Comparison of ENCODE assay signal across 8 mouse cellular contexts in the genomic region with DNA sequence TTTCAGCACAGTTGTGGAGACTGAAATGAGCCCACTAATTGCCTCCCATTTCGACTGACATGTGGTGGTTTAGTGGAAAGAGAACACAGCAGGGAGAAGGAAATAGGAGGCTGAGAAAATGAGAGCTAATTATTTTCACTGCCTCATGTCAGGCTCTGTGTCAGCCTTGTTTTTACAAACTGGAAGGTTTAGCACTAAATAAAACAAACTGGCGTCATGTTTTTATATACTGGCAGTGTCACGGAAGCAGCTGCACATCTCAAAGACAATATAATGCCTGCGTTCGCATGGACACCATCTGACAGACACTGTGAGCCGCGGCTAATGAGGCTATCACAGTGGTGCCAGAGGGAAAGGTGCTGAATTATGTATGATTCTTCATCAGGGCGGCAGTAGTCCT. TPM values are rescaled to one million over a fixed set of nuclear protein-coding genes. Genes with fewer than 3 reads are reported as not detected.
DNase-seq lines count a peak whose midpoint lies in the region; ATAC-seq and TF ChIP-seq lines count a peak whose summit lies in the region.
"Had no signal": no experiment of that assay in that cellular context is flagged by ENCODE, and none has a peak within 500 bp of the region (broad histone marks: within the 10 kb centered on the region; RNA-seq: fewer than 3 reads in every experiment).

No protein-coding gene starts in this region.

- no peaks in the 10 kb centered on the region for H3K36me3 ChIP-seq in embryonic facial prominence, embryonic 11.5 days (replicated peaks; ENCODE audit: control insufficient read depth, insufficient read depth, low read depth, low read length)
- H3K36me3 ChIP-seq in hindbrain, postnatal 0 days (ENCODE audit: insufficient read depth, low read length): no peaks in the 10 kb centered on the region
- no peaks in the 10 kb centered on the region for H3K36me3 ChIP-seq in midbrain, postnatal 0 days (ENCODE audit: insufficient read depth, low read length)
- no peaks in the 10 kb centered on the region for H3K36me3 ChIP-seq in liver, embryonic 12.5 days
- H3K36me3 ChIP-seq: liver, embryonic 13.5 days had no signal

- no peak for TF ChIP-seq CTCF in hindbrain, postnatal 0 days (IDR thresholded peaks at IDR 0.05; ENCODE audit: low read depth)
- TF ChIP-seq CTCF in midbrain, postnatal 0 days (IDR thresholded peaks at IDR 0.05): no peak

- H3K27ac ChIP-seq in embryonic facial prominence, embryonic 11.5 days (replicated peaks; ENCODE audit: low read depth, low read length): no peak overlapping the region; the same call in 1 of the 2 replicates
- H3K27ac ChIP-seq in hindbrain, postnatal 0 days: no peak overlapping the region; the same call in 1 of the 2 replicates
- no peak overlapping the region for H3K27ac ChIP-seq in midbrain, postnatal 0 days (ENCODE audit: low read depth, low read length)
- no peak overlapping the region for H3K27ac ChIP-seq in liver, embryonic 12.5 days
- H3K27ac ChIP-seq: liver, embryonic 13.5 days had no signal

- no peak overlapping the region for H3K4me2 ChIP-seq in embryonic facial prominence, embryonic 11.5 days (ENCODE audit: low read depth, low read length)
- H3K4me2 ChIP-seq in hindbrain, postnatal 0 days (ENCODE audit: low read depth, low read length): peak overlapping the region; percentile 52
- H3K4me2 ChIP-seq in midbrain, postnatal 0 days (ENCODE audit: low read depth, low read length, poor library complexity, severe bottlenecking): peak overlapping the region; percentile 42
- no peak overlapping the region for H3K4me2 ChIP-seq in liver, embryonic 12.5 days
- H3K4me2 ChIP-seq: liver, embryonic 13.5 days had no signal

- no peak overlapping the region for H3K4me3 ChIP-seq in embryonic facial prominence, embryonic 11.5 days (ENCODE audit: low read depth, low read length)
- peak overlapping the region; percentile 10 for H3K4me3 ChIP-seq in hindbrain, postnatal 0 days (ENCODE audit: low read length)
- 0 out of 2 replicates have a peak overlapping the region, but pooled peaks have one; percentile 15 for H3K4me3 ChIP-seq in midbrain, postnatal 0 days (ENCODE audit: low read depth, low read length)
- H3K4me3 ChIP-seq in liver, embryonic 12.5 days: no peak overlapping the region
- H3K4me3 ChIP-seq: liver, embryonic 13.5 days had no signal

- H3K4me1 ChIP-seq in embryonic facial prominence, embryonic 11.5 days (ENCODE audit: control insufficient read depth, insufficient read depth, low read length): no peaks in the 10 kb centered on the region
- no peaks in the 10 kb centered on the region for H3K4me1 ChIP-seq in hindbrain, postnatal 0 days (ENCODE audit: insufficient read depth, low read length)
- no peaks in the 10 kb centered on the region; the same call in 1 of the 2 replicates for H3K4me1 ChIP-seq in midbrain, postnatal 0 days (ENCODE audit: insufficient read depth, low read length)
- no peaks in the 10 kb centered on the region for H3K4me1 ChIP-seq in liver, embryonic 12.5 days
- H3K4me1 ChIP-seq: liver, embryonic 13.5 days had no signal

- DNase-seq in brain, embryonic 18.5 days (ENCODE audit: low read depth, low spot score): peak; percentile 71
- DNase-seq in embryonic facial prominence, embryonic 11.5 days (ENCODE audit: low spot score): peak; percentile 42
- DNase-seq in hindbrain, postnatal 0 days (ENCODE audit: low spot score): peak; percentile 64
- peak; percentile 74 for DNase-seq in midbrain, postnatal 0 days (ENCODE audit: low spot score)
- no peak for DNase-seq in heart, postnatal 4 days
- DNase-seq in heart, postnatal 10 days: no peak
- DNase-seq: liver, embryonic 13.5 days had no signal

- H3K27me3 ChIP-seq in embryonic facial prominence, embryonic 11.5 days (ENCODE audit: control insufficient read depth, insufficient read depth, low read length): no peaks in the 10 kb centered on the region
- no peaks in the 10 kb centered on the region for H3K27me3 ChIP-seq in hindbrain, postnatal 0 days (ENCODE audit: insufficient read depth, low read length)
- H3K27me3 ChIP-seq in midbrain, postnatal 0 days (ENCODE audit: insufficient read depth, low read length): no peaks in the 10 kb centered on the region
- H3K27me3 ChIP-seq in liver, embryonic 12.5 days (replicated peaks): no peaks in the 10 kb centered on the region
- H3K27me3 ChIP-seq: liver, embryonic 13.5 days had no signal

- intact Hi-C loops in heart, postnatal 10 days (cut with DNase I): no loop called here

- no peak overlapping the region for H3K9ac ChIP-seq in embryonic facial prominence, embryonic 11.5 days (replicated peaks; ENCODE audit: low read length)
- H3K9ac ChIP-seq in hindbrain, postnatal 0 days (replicated peaks; ENCODE audit: low read length): no peak overlapping the region; the same call in 1 of the 2 replicates
- H3K9ac ChIP-seq in midbrain, postnatal 0 days (replicated peaks; ENCODE audit: low read length, poor library complexity, severe bottlenecking): no peak overlapping the region
- no peak overlapping the region for H3K9ac ChIP-seq in liver, embryonic 12.5 days
- H3K9ac ChIP-seq: liver, embryonic 13.5 days had no signal

- H3K9me3 ChIP-seq in embryonic facial prominence, embryonic 11.5 days (replicated peaks; ENCODE audit: control insufficient read depth, low read length): no peaks in the 10 kb centered on the region
- H3K9me3 ChIP-seq in hindbrain, postnatal 0 days (ENCODE audit: low read length): no peaks in the 10 kb centered on the region
- H3K9me3 ChIP-seq in midbrain, postnatal 0 days (ENCODE audit: low read length): no peaks in the 10 kb centered on the region
- no peaks in the 10 kb centered on the region for H3K9me3 ChIP-seq in liver, embryonic 12.5 days (replicated peaks)
- H3K9me3 ChIP-seq: liver, embryonic 13.5 days had no signal

- peak; percentile 86 for ATAC-seq in embryonic facial prominence, embryonic 11.5 days (replicated peaks; ENCODE audit: insufficient number of reproducible peaks, low FRiP score, low TSS enrichment, low read depth)
- peak; percentile 72 for ATAC-seq in hindbrain, postnatal 0 days
- ATAC-seq in midbrain, postnatal 0 days (ENCODE audit: low FRiP score): peak; percentile 71; the same call in 1 of the 2 replicates
- ATAC-seq in liver, embryonic 12.5 days: no peak

- 22% methylated on average over 8 of the region's 8 CpGs for WGBS in embryonic facial prominence, embryonic 11.5 days
- WGBS in hindbrain, postnatal 0 days: 11% methylated on average over 8 of the region's 8 CpGs
- 5% methylated on average over 8 of the region's 8 CpGs for WGBS in midbrain, postnatal 0 days
- WGBS in liver, embryonic 12.5 days (ENCODE audit: insufficient replicate concordance): 75% methylated on average over 8 of the region's 8 CpGs

RNA-seq across cellular contexts. Expression of a gene that starts 49.2 kb away (rescaled TPM):
- 220 and 233 TPM in 2 replicates for polyA plus RNA-seq in embryonic facial prominence, embryonic 11.5 days (2014; fragmentation: Nextera tagmentation; extraction: Ambion mirVana)
- total RNA-seq in hindbrain, postnatal 0 days (2014; rRNA removed): 17.5 and 21.3 TPM in 2 replicates
- 12.8 and 14.4 TPM in 2 replicates for polyA plus RNA-seq in hindbrain, postnatal 0 days (2015; fragmentation: Nextera tagmentation; extraction: Ambion mirVana)
- 4.5 and 14.5 TPM in 2 replicates for total RNA-seq in midbrain, postnatal 0 days (2014; rRNA removed)
- 2.5 and 3.2 TPM in 2 replicates for polyA plus RNA-seq in midbrain, postnatal 0 days (2015; fragmentation: Nextera tagmentation; extraction: Ambion mirVana)
- total RNA-seq in heart, postnatal 4 days (2021): 10 to 100 TPM; 17.1 to 19.3 TPM
- polyA plus RNA-seq in liver, embryonic 12.5 days (2016; fragmentation: Nextera tagmentation; extraction: Ambion mirVana): 96.3 and 100 TPM in 2 replicates
- total RNA-seq in heart, postnatal 10 days (2021): 10 to 100 TPM in 1 of 2 experiments, 1 to 10 TPM in 1; 6.7 to 10.6 TPM

Comparison
In these comparisons a context has a peak if more than half of its experiments do, and no peak if none do; other contexts are left out.
1. DNase-seq: peak in brain, embryonic 18.5 days (single experiment), embryonic facial prominence, embryonic 11.5 days (single experiment), hindbrain, postnatal 0 days (single experiment) and midbrain, postnatal 0 days (single experiment); none in heart, postnatal 4 days (single experiment) and heart, postnatal 10 days (0 of 2).
2. H3K4me2 ChIP-seq: peak in hindbrain, postnatal 0 days (single experiment) and midbrain, postnatal 0 days (single experiment); none in embryonic facial prominence, embryonic 11.5 days (single experiment) and liver, embryonic 12.5 days (single experiment).
3. H3K4me3 ChIP-seq: peak in hindbrain, postnatal 0 days (single experiment) and midbrain, postnatal 0 days (single experiment); none in embryonic facial prominence, embryonic 11.5 days (single experiment) and liver, embryonic 12.5 days (single experiment).